Mouse (Mus musculus): Measurements from ENCODE around the gene Tulp3. TPM values are rescaled to one million over a fixed set of nuclear protein-coding genes. Genes with fewer than 3 reads are reported as not detected.

Gene Tulp3
- polyA plus RNA-seq, 1 experiment = 33.6 TPM

- 78% methylated on average over 8 of the region's 8 CpGs for WGBS
- H3K27ac ChIP-seq (ENCODE audit: insufficient read depth, low read depth, low read length) = no peak overlapping the region
- DNase-seq = peak; percentile 26
These were observed 80.1 kb downstream of the Tulp3 start for GRCm38 (mm10) chr6:128275506-128276064.

GRCm38 (mm10) chr6:128273507-128273906, 82.1 kb downstream of the Tulp3 start:
- H3K27me3 ChIP-seq (replicated peaks; ENCODE audit: control insufficient read depth, insufficient read depth, low read length) = no peaks in the 10 kb centered on the region
- no peak for TF ChIP-seq POLR2A (IDR thresholded peaks at IDR 0.05; ENCODE audit: low read depth, low read length)
- no peak for TF ChIP-seq CTCF (conservative IDR thresholded peaks at IDR 0.05; ENCODE audit: insufficient read depth, insufficient read length, low read depth, low read length)
- no peak overlapping the region for H3K27ac ChIP-seq (ENCODE audit: insufficient read depth, low read depth, low read length)
- H3K4me1 ChIP-seq (ENCODE audit: control insufficient read depth, insufficient read depth, low read length) = 0 out of 2 replicates have a peak, but pooled peaks cover 4% of the 10 kb centered on the region
- 87% methylated on average over 1 of the region's 1 CpGs for WGBS
- DNase-seq = no peak
- no peaks in the 10 kb centered on the region for H3K36me3 ChIP-seq (ENCODE audit: control insufficient read depth, insufficient read depth, low read length)
- no peak overlapping the region for H3K4me3 ChIP-seq (ENCODE audit: insufficient read depth, low read depth, low read length)

More at GRCm38 (mm10) chr6:128275506-128276064, 80.1 kb downstream of the Tulp3 start:
- Histone ChIP-seq H3K4me3 (ENCODE audit: insufficient read depth, low read depth, low read length) (no peak overlapping the region), H3K4me1 (ENCODE audit: control insufficient read depth, insufficient read depth, low read length) (0 out of 2 replicates have a peak, but pooled peaks cover 4% of the 10 kb centered on the region), H3K36me3 (ENCODE audit: control insufficient read depth, insufficient read depth, low read length) (no peaks in the 10 kb centered on the region), H3K27me3 (replicated peaks; ENCODE audit: control insufficient read depth, insufficient read depth, low read length) (no peaks in the 10 kb centered on the region)
- TF ChIP-seq POLR2A (IDR thresholded peaks at IDR 0.05; ENCODE audit: low read depth, low read length) = no peak
- no peak for TF ChIP-seq CTCF (conservative IDR thresholded peaks at IDR 0.05; ENCODE audit: insufficient read depth, insufficient read length, low read depth, low read length)

GRCm38 (mm10) chr6:128272754-128273153, 82.9 kb downstream of the Tulp3 start:
- Histone ChIP-seq H3K36me3 (ENCODE audit: control insufficient read depth, insufficient read depth, low read length) (no peaks in the 10 kb centered on the region), H3K4me3 (ENCODE audit: insufficient read depth, low read depth, low read length) (no peak overlapping the region), H3K4me1 (ENCODE audit: control insufficient read depth, insufficient read depth, low read length) (0 out of 2 replicates have a peak, but pooled peaks cover 4% of the 10 kb centered on the region), H3K27me3 (replicated peaks; ENCODE audit: control insufficient read depth, insufficient read depth, low read length) (no peaks in the 10 kb centered on the region), H3K27ac (ENCODE audit: insufficient read depth, low read depth, low read length) (no peak overlapping the region)
- DNase-seq = no peak
- WGBS = 97% methylated on average over 17 of the region's 17 CpGs
- TF ChIP-seq CTCF (conservative IDR thresholded peaks at IDR 0.05; ENCODE audit: insufficient read depth, insufficient read length, low read depth, low read length) (no peak), POLR2A (IDR thresholded peaks at IDR 0.05; ENCODE audit: low read depth, low read length) (no peak)

Other genes starting within 250 kb of the Tulp3 start
- 107 and 109 TPM in 2 replicates for gene Tspan9, start 212.3 kb downstream of the Tulp3 start, polyA plus RNA-seq (2012; rRNA removed)
- gene Tead4, start 55.0 kb downstream of the Tulp3 start, polyA plus RNA-seq (2012; rRNA removed) = 1.3 and 1.4 TPM in 2 replicates
- 8.4 and 10.6 TPM in 2 replicates for gene Rhno1, start 7.1 kb upstream of the Tulp3 start, polyA plus RNA-seq (2012; rRNA removed)
- gene Foxm1, start 7.1 kb upstream of the Tulp3 start, polyA plus RNA-seq (2012; rRNA removed) = 2.4 and 3.7 TPM in 2 replicates
- gene Tex52, start 19.6 kb upstream of the Tulp3 start, polyA plus RNA-seq (2012; rRNA removed) = not detected in 2 replicates
- not detected in 2 replicates for gene Gm44596, start 19.7 kb upstream of the Tulp3 start, polyA plus RNA-seq (2012; rRNA removed)
- gene Nrip2, start 43.4 kb upstream of the Tulp3 start, polyA plus RNA-seq (2012; rRNA removed) = 4.9 and 6.5 TPM in 2 replicates
- 19.0 and 23.5 TPM in 2 replicates for gene Itfg2, start 69.1 kb upstream of the Tulp3 start, polyA plus RNA-seq (2012; rRNA removed)
- 163 and 166 TPM in 2 replicates for gene Fkbp4, start 82.8 kb upstream of the Tulp3 start, polyA plus RNA-seq (2012; rRNA removed)
- gene Pzp, start 170.9 kb upstream of the Tulp3 start, polyA plus RNA-seq (2012; rRNA removed) = 0.05 and 0.23 TPM in 2 replicates
- gene A2ml1, start 225.8 kb upstream of the Tulp3 start, polyA plus RNA-seq (2012; rRNA removed) = not detected in 2 replicates

Data from kidney, adult 2 months (tissue).